Mouse (Mus musculus): ENCODE data around the gene Ucn2.

The Ucn2 gene

DNA sequence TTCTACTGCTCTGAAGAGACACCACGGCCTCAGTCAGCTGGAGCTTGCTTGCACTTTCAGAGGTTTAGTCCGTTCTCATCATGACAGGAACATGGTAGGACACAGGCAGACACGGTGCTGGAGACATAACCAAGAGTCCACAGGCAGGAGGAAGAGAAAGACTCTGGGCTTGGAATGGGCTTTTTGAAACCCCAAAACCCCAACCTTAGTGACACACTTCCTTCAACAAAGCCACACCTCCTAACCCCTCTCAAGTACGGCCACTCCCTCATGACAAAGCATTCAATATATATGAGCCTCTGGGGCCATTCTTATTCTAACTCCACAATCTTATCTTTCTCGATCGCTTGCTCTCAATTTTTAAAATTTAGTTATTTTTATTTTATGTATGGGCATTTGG is 46.6 kb downstream of the Ucn2 start:
- no peak for DNase-seq (ENCODE audit: low spot score)
